Mouse (Mus musculus) neural tube, embryonic 12.5 days (tissue): ENCODE measurements around the gene Rab4a. TPM values are rescaled to one million over a fixed set of nuclear protein-coding genes. Genes with fewer than 3 reads are reported as not detected.

Experiments
- ATAC-seq: fragments of 200-750 bp; cut with Nextera tagmentation; 2 replicates; pipeline ENCODE4 v1.8.0; 2017; ENCODE audit warnings: low read depth, mild to moderate bottlenecking, moderate TSS enrichment, moderate library complexity; ENCODE audit not compliant: low FRiP score
- H3K27ac ChIP-seq: fragments of 300-500 bp; sonication (generic); 2 replicates; pipeline ENCODE4 v1.5.1; 2016
- H3K27me3 ChIP-seq: fragments of 300-500 bp; sonication (generic); replicated peaks from 2 replicates; pipeline ENCODE4 v1.6.1; 2016; ENCODE audit warnings: mild to moderate bottlenecking
- H3K36me3 ChIP-seq: fragments of 300-500 bp; sonication (generic); 2 replicates; pipeline ENCODE4 v1.6.1; 2016; ENCODE audit warnings: mild to moderate bottlenecking
- H3K4me1 ChIP-seq: fragments of 300-500 bp; sonication (generic); 2 replicates; pipeline ENCODE4 v1.6.1; 2016
- H3K4me2 ChIP-seq: fragments of 300-500 bp; sonication (generic); replicated peaks from 2 replicates; pipeline ENCODE4 v1.6.1; 2016; ENCODE audit warnings: mild to moderate bottlenecking
- H3K4me3 ChIP-seq: fragments of 300-500 bp; sonication (generic); 2 replicates; pipeline ENCODE4 v1.5.1; 2016
- H3K9ac ChIP-seq: fragments of 300-500 bp; sonication (generic); 2 replicates; pipeline ENCODE4 v1.6.1; 2016; ENCODE audit warnings: mild to moderate bottlenecking
- H3K9me3 ChIP-seq: fragments of 300-500 bp; sonication (generic); 2 replicates; pipeline ENCODE4 v1.6.1; 2016; ENCODE audit warnings: mild to moderate bottlenecking
- WGBS: fragments of 180-500 bp; shearing (Covaris S2); methylation state at CpG from one replicate; pipeline ENCODE4 v1.1.7; 2016; 5-methylcytosine and 5-hydroxymethylcytosine counted together
- polyA plus RNA-seq: library from polyadenylated mRNA; unstranded; fragments of >200 nt; fragmentation: Nextera tagmentation; extraction: Ambion mirVana; gene quantifications from 2 replicates; pipeline ENCODE4 v1.2.1, GENCODE M21; 2016

Rab4a gene
- polyA plus RNA-seq, 1 experiment from 2014 or later, result 73.0 TPM

- no peaks in the 10 kb centered on the region for H3K9me3 ChIP-seq
- no peak overlapping the region for H3K27ac ChIP-seq
- H3K4me2 ChIP-seq, result no peak overlapping the region
- ATAC-seq, result no peak
- H3K4me3 ChIP-seq, result no peak overlapping the region
- 0 out of 2 replicates have a peak, but pooled peaks cover 3% of the 10 kb centered on the region for H3K27me3 ChIP-seq
- WGBS, result 69% methylated on average over 12 of the region's 12 CpGs
- no peak overlapping the region for H3K9ac ChIP-seq
- no peaks in the 10 kb centered on the region for H3K4me1 ChIP-seq
- H3K36me3 ChIP-seq, result no peaks in the 10 kb centered on the region
Measured at GRCm38 (mm10) chr8:123773468-123773867, 32.3 kb upstream of the Rab4a start.

GRCm38 (mm10) chr8:123774491-123774890, 31.3 kb upstream of the Rab4a start:
- 97% methylated on average over 1 of the region's 1 CpGs for WGBS
- Histone ChIP-seq H3K9me3 (no peaks in the 10 kb centered on the region), H3K27me3 (0 out of 2 replicates have a peak, but pooled peaks cover 3% of the 10 kb centered on the region), H3K4me1 (no peaks in the 10 kb centered on the region), H3K4me2 (no peak overlapping the region), H3K27ac (no peak overlapping the region), H3K4me3 (no peak overlapping the region), H3K9ac (no peak overlapping the region), H3K36me3 (no peaks in the 10 kb centered on the region)
- no peak for ATAC-seq

DNA sequence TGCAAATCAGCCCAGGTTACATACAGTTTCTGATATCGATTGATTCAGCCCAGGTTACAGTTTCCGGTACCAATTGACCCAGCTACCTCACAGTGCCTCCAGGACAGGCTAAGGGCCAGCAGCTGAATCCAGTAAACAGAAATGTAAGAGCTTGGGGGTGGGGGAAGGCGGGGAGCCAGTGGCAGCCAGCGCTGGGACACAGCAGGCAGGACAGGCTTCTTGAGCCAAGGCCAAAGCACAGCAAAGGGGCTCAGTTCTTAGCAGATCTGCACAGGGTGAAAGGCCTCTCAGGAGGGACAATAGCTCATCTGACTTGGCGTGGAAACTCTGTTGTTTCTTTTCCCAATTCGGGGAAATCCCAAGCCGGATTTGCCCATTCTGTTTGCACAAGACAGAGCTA, 28.5 kb upstream of the Rab4a start:
- Histone ChIP-seq H3K4me1 (peaks cover 8% of the 10 kb centered on the region), H3K27ac (no peak overlapping the region), H3K9ac (no peak overlapping the region), H3K36me3 (no peaks in the 10 kb centered on the region), H3K9me3 (no peaks in the 10 kb centered on the region), H3K27me3 (0 out of 2 replicates have a peak, but pooled peaks cover 3% of the 10 kb centered on the region), H3K4me2 (no peak overlapping the region), H3K4me3 (no peak overlapping the region)
- no peak for ATAC-seq
- WGBS, result 52% methylated on average over 7 of the region's 7 CpGs

GRCm38 (mm10) chr8:123780471-123780870, 25.3 kb upstream of the Rab4a start:
- Histone ChIP-seq H3K4me2 (no peak overlapping the region), H3K27me3 (0 out of 2 replicates have a peak, but pooled peaks cover 3% of the 10 kb centered on the region), H3K9ac (no peak overlapping the region), H3K9me3 (no peaks in the 10 kb centered on the region), H3K27ac (no peak overlapping the region), H3K36me3 (no peaks in the 10 kb centered on the region), H3K4me3 (no peak overlapping the region), H3K4me1 (peaks cover 8% of the 10 kb centered on the region)
- 75% methylated on average over 3 of the region's 3 CpGs for WGBS
- ATAC-seq, result no peak

GRCm38 (mm10) chr8:123781256-123781655, 24.5 kb upstream of the Rab4a start:
- WGBS, result 38% methylated on average over 8 of the region's 8 CpGs
- H3K27ac ChIP-seq, result no peak overlapping the region

DNA sequence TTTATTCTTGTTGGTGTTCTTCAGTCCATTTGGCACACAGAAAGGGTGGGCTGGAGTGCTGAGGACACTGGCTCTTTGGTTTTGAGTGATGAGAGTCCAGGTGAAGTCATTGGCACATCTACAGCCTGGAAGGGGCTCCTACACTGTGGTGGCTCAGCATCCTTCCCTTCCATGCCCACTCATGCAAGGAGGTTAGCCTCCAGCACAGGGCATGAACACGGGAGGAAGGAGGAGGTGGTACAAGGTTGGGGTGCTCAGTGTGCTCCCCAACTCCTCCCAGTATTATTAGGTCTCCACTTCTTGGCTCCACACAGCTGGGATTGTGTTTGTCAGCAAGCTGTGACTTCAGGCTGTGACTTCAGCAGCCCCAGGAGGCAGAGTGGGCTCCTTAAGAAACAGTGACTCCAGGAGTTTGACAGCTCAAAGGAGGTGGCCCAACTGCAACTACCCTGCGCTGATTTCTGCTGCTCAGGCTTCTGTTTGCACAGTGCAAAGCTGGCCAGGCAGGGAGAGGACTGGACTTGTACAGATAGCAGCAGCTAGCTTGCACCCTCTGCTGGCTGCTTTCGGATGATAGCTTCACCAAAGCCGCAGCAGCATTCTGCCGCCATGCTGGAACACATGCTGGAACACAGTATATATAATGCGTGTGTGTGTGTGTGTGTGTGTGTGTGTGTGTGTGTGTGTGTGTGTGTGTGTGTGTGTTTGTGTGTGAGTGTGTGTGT, 22.1 kb upstream of the Rab4a start:
- peaks cover 8% of the 10 kb centered on the region for H3K4me1 ChIP-seq
- no peak overlapping the region for H3K4me3 ChIP-seq
- no peaks in the 10 kb centered on the region for H3K27me3 ChIP-seq
- 13% methylated on average over 6 of the region's 6 CpGs for WGBS
- no peaks in the 10 kb centered on the region for H3K36me3 ChIP-seq
- no peak overlapping the region for H3K4me2 ChIP-seq
- H3K9ac ChIP-seq, result no peak overlapping the region
- H3K27ac ChIP-seq, result no peak overlapping the region
- no peaks in the 10 kb centered on the region for H3K9me3 ChIP-seq
- peak; percentile 71; the same call in 1 of the 2 replicates for ATAC-seq

More at GRCm38 (mm10) chr8:123781256-123781655, 24.5 kb upstream of the Rab4a start:
- H3K9me3 ChIP-seq, result no peaks in the 10 kb centered on the region
- H3K36me3 ChIP-seq, result no peaks in the 10 kb centered on the region
- no peak overlapping the region for H3K9ac ChIP-seq
- no peak overlapping the region for H3K4me3 ChIP-seq
- peaks cover 8% of the 10 kb centered on the region for H3K4me1 ChIP-seq
- H3K27me3 ChIP-seq, result 0 out of 2 replicates have a peak, but pooled peaks cover 3% of the 10 kb centered on the region
- no peak overlapping the region for H3K4me2 ChIP-seq
- ATAC-seq, result no peak

DNA sequence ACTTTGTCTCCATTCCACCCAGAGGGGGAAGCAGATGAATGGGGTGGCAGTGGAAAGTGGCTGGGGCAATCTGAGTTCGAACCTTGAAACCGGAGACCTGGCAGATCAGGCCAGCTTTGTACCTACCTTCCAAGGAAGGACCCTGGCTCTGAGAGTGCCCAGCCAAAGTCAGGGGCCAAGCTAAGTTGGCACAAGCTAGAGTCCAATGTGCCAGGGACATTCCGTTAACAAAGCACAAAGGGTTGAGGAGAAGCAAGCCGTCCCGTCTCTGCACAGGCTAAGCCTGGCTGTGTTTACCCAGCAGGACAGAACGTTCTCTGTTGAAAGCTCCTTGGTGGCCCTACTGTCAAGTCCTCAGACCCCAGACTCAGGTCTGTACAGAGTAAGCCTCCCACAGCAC, 19.6 kb upstream of the Rab4a start:
- no peak for ATAC-seq
- Histone ChIP-seq H3K9ac (no peak overlapping the region; the same call in 1 of the 2 replicates), H3K27me3 (no peaks in the 10 kb centered on the region), H3K4me2 (no peak overlapping the region), H3K4me3 (no peak overlapping the region), H3K36me3 (no peaks in the 10 kb centered on the region), H3K9me3 (no peaks in the 10 kb centered on the region), H3K27ac (no peak overlapping the region), H3K4me1 (peaks cover 6% of the 10 kb centered on the region)
- WGBS, result 83% methylated on average over 6 of the region's 6 CpGs

- peaks cover 6% of the 10 kb centered on the region; the same call in 1 of the 2 replicates for H3K4me1 ChIP-seq
- 69% methylated on average over 6 of the region's 6 CpGs for WGBS
- no peak overlapping the region for H3K27ac ChIP-seq
- H3K36me3 ChIP-seq, result no peaks in the 10 kb centered on the region
- no peaks in the 10 kb centered on the region for H3K9me3 ChIP-seq
- ATAC-seq, result no peak
- no peaks in the 10 kb centered on the region for H3K27me3 ChIP-seq
- no peak overlapping the region for H3K4me3 ChIP-seq
- H3K4me2 ChIP-seq, result no peak overlapping the region
- H3K9ac ChIP-seq, result no peak overlapping the region
Measured at GRCm38 (mm10) chr8:123786644-123787043, 19.1 kb upstream of the Rab4a start.

DNA sequence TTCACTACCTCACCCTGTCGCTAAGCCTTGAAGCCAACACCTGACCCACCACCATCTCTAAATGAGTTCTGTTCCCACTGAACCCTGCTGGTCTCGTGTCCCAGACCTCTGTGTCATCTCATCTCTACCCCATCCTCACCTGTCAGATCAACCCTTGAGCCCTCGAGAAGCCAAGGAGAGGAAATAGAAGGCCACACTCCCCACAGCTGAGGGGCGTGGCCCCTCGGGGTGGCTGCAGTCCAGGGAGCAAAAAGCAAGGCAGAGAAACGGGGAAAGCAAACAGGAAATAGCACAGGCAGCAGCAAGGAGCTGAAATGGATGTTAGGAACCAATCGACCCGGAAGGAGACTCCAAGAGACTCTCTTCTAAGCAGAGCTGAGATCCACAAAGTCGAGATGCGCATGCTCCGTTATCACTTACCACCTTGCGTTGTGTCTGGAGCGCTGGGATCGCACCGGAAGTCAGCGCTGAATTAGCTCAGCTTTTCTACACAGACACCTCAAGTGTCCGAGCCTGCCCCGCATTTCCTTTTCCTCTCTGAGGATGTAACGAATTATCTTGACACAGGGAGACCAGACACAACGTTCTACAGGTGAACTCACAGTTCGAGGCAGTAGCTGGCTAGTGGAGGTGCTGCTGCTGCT, 18.4 kb upstream of the Rab4a start:
- H3K9me3 ChIP-seq, result no peaks in the 10 kb centered on the region
- H3K27ac ChIP-seq, result no peak overlapping the region
- no peak overlapping the region for H3K4me3 ChIP-seq
- peaks cover 14% of the 10 kb centered on the region for H3K4me1 ChIP-seq
- ATAC-seq, result no peak
- no peak overlapping the region for H3K4me2 ChIP-seq
- no peaks in the 10 kb centered on the region for H3K27me3 ChIP-seq
- H3K36me3 ChIP-seq, result no peaks in the 10 kb centered on the region
- H3K9ac ChIP-seq, result no peak overlapping the region
- 67% methylated on average over 21 of the region's 21 CpGs for WGBS

DNA sequence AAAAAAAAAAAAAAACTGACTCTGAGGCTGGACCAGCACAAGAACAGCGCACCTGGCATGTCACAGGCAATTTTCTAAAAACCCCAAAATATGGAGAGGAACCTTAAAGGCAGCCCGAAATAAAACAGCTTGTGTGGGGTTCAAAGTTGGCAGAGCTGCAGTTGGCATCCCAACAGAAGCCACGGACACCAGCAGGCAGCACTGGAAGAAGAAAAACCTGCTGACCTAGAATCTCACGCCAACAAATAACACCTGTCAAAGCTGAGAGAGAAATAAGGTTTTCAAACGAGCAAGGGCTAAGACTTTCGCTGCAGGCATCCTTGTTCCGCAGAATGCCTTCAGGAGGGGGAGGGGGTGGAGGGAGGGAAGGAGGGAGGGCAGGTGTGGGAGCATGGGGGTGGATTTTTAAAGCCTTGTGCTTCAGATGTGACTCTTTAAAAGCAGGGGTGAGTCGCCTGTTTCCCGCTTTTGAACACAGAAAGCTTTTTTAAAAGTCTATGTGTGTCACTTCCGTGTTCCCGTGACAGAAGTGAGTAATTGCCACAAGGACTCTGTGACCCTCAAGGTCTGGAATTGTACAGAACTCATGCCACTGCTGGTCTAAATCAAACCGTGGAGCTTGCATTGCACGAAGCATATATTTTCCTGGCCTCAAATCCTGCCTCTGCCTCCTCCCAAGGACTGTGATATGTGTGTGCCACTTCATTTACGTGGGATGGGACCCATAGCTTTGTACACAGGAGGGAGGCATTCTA, 17.2 kb upstream of the Rab4a start:
- no peak for ATAC-seq
- WGBS, result 55% methylated on average over 14 of the region's 14 CpGs
- Histone ChIP-seq H3K9ac (no peak overlapping the region), H3K27ac (no peak overlapping the region), H3K36me3 (no peaks in the 10 kb centered on the region), H3K4me3 (no peak overlapping the region), H3K4me2 (no peak overlapping the region), H3K27me3 (no peaks in the 10 kb centered on the region), H3K4me1 (peaks cover 14% of the 10 kb centered on the region), H3K9me3 (no peaks in the 10 kb centered on the region)

DNA sequence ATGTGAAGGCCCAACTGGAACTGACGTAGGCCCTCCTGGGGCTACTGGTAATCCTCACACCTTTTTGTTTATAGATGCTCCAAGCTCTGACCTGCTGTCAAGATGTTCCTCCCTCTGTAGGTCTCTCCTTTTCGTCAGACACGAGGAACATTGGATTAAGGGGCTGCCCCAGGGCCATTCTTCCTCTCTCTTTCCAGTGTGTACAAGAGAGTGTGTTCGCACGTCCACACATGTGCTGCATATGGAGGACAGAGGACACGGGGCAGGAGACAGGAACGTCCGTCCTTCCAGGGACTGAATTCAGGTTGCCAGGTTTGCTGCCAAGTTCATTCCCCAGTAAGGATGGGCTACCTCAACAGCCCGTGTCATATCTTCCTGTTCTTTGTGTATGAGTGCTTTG, 16.3 kb upstream of the Rab4a start:
- peaks cover 18% of the 10 kb centered on the region for H3K4me1 ChIP-seq
- no peak for ATAC-seq
- no peaks in the 10 kb centered on the region for H3K27me3 ChIP-seq
- no peak overlapping the region for H3K4me2 ChIP-seq
- no peak overlapping the region for H3K4me3 ChIP-seq
- no peak overlapping the region for H3K27ac ChIP-seq
- H3K9ac ChIP-seq, result no peak overlapping the region
- no peaks in the 10 kb centered on the region for H3K9me3 ChIP-seq
- H3K36me3 ChIP-seq, result no peaks in the 10 kb centered on the region
- WGBS, result 77% methylated on average over 9 of the region's 9 CpGs

DNA sequence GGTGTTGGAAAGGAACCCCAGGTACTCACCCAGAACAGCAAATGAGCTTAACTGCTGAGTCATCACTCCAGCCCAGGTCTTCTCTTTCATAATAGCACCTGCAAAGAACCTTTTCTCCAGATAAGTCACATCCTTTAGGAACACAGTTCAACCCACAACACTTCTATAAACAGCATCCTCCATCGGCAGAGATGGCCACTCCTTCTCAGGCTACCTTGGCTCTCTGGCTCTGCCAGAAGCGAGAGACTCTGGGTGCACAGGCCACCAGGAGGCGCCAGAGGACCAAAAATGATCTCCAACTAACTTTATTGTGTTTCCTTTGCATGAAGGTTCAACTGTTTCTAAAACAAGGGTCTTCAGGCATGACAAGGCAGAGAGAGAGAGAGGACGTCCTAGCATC, 15.8 kb upstream of the Rab4a start:
- Histone ChIP-seq H3K9me3 (no peaks in the 10 kb centered on the region), H3K27ac (no peak overlapping the region), H3K27me3 (no peaks in the 10 kb centered on the region), H3K4me3 (no peak overlapping the region), H3K4me2 (no peak overlapping the region), H3K36me3 (no peaks in the 10 kb centered on the region), H3K9ac (no peak overlapping the region), H3K4me1 (peaks cover 18% of the 10 kb centered on the region)
- WGBS, result 2% methylated on average over 4 of the region's 4 CpGs
- 0 out of 2 replicates have a peak, but pooled peaks have one; percentile 19 for ATAC-seq
